Mouse (Mus musculus): ENCODE data around the gene Ndfip2.

DNA sequence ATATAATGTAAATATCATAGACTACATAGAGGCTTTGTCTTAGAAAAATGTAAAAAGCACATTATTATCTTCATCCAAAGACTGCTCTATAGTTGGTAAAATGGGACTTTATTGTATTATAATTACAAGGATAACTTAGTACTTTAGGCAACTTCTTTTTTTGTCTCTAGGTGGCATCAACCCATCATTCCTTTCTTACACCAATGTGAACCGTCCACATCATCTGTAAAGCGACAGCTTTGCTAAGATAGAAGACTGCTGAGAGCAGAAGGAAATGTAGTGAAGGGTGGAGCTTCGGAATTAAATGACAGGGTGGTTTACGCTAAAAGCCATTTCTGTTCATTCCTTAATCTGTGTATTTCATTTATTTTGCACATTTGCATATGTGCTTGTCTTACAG, 49.3 kb downstream of the Ndfip2 start:
- TF ChIP-seq MAX (IDR thresholded peaks at IDR 0.05; ENCODE audit: low read length) (no peak), USF1 (IDR thresholded peaks at IDR 0.05; ENCODE audit: low read depth, low read length) (no peak), EP300 (IDR thresholded peaks at IDR 0.05; ENCODE audit: low read length) (no peak), MXI1 (IDR thresholded peaks at IDR 0.05; ENCODE audit: low read depth, low read length) (no peak)
